Mouse (Mus musculus) adrenal gland, postnatal 25 days (tissue): ENCODE data around the gene 2510002D24Rik. TPM values are rescaled to one million over a fixed set of nuclear protein-coding genes. Genes with fewer than 3 reads are reported as not detected.

ENCODE experiments used
- DNase-seq: peaks from one replicate; pipeline ENCODE4 v3.0.0; 2021; ENCODE audit warnings: mixed read lengths
- long read RNA-seq: library from polyadenylated mRNA; stranded (forward); transcript quantifications from one replicate; pipeline ENCODE4 v2.0.0, GENCODE M21; 2021
- total RNA-seq: library from RNA; stranded (reverse); gene quantifications from 2 replicates; pipeline ENCODE4 v1.2.3, GENCODE M21; 2021

The 2510002D24Rik gene
- total RNA-seq: 15.5 and 24.3 TPM in 2 replicates
- long read RNA-seq, transcript 2510002D24Rik-201 (3 exons, 1,281 nt): major isoform, 13 of 25 reads
- long read RNA-seq, transcript 2510002D24Rik-203 (2 exons, 930 nt): minor isoform, 11 of 25 reads
- long read RNA-seq, partial matches to known transcripts: 0 of 25 reads
- long read RNA-seq, other reads (novel, unspliced or antisense): 1 of 25 reads

DNA sequence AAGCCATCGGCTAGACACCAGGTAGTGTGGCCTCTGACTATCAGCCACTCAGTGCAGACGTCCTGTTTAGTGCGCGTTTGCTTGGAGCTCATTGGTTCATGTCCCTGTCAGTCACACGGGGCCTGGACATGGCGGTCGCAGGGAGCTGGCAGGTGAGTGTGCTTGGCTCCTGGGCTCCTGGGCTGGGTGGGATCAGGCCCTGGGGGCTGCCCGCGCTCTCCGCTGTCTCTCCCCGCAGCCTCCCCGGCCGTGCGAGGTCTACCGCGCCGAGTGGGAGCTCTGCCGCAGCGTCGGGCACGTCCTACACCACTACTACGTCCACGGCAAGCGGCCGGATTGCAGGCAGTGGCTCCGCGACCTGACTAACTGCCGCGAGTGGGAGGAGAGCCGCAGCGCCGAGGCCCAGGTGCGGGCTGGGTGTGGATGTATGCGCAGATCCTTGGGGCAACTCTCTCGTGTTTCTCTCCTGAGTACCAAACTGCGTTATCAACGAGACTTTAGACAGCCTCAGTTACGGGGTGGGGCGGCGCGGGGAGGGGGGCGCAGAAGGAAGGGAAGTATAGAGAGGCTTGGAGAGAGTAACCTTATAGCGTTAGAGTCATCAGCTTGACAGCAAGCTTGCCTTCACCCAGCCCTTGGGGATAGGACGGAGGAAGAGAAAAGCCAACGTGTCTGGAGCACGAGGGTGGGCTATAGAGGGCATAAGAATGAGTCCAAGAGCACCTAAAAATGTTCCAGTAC, at the start of gene 2510002D24Rik, which contains the start of gene Gm28539:
Gene 2510002D24Rik, plus strand, starts transcription at position 111 of the 741 bp plus-strand sequence.
Gene Gm28539, plus strand, starts transcription at position 117 of the 741 bp plus-strand sequence.
- DNase-seq: peak; percentile 92

DNA sequence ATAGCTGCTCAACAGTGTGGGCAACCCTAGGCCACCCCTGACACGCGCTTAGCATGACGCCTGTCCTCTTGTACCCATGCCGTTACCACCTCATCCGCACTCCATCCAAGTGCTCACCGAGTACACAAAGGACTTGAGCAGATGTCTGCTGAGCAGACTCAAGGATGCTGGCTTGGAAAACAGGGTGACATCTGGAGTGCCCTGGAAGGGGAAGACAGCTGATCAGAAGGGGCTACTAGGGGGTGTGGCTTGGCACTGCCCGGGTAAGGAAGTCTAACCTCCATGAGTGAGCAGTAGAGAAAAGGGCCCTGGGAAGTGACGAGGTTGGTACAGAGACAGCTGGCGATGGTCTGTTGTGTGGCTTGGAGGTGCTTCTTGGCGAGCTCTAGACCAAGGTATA, 49.7 kb upstream of the 2510002D24Rik start:
- DNase-seq: no peak

DNA sequence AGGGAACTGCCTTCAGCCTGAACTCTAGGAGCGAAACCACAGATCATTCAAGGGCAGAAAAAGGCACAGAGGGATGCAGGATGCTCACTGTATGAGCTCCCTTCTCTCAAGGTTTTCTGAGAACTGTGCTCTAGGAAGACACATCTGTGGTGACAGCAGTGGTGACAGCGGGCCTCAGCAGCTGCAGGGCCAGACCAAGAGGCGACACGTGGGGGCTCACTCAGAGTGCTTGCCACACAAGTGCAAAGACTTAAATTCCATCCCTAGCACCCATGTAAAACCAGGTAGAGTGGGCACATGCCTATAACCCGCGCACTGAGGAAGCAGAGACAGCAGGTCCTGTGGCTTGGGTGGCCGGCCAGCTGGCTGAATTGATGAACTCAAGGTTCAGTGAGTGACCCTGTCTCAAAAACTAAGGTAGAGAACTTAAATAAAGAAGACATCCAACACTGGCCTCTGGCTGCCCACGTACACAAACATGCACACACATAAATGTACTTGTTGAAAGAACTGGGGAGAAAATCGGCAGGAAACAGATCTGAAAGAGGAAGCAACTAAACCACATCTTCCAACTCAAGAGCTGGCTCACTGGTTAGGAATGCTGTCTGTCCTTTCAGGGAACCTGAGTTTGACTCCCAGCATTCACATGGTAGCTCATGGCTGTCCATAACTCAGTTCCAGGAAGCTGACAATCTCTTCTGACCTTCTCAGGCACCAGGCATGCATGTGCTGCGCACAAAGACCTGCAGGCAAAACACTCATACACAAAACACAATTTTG, 47.6 kb upstream of the 2510002D24Rik start:
- DNase-seq: no peak

DNA sequence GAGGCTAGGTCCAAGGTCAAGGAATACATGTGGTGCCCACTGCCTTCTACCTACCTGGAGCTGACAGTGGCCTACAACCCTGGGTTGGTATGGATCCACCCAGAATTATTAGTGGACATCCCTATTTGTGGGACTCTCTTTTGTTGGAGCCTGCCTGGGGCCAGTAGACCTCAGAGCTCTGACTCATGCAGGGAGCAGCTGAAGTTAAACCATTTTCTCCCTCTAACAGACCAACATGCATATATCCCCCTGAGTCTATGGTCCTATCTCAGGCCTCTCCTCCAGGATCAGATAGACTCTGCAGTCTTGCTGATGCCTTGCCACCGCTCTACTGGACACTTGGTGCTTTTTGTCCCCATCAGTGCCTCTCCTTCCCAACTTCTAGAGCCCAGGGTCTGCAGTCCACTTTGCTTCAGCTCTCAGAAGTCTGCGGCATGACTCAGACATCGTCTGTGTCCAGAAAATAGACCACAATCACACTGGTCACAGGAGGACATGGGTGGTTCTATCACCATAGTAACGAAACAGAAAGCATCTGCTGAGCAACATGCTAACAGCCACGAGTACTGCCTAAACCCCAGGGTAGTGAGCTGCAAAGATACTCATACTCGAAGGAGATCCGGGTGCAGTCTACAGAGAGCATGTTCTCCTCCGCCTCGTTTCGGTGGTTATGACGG, 41.0 kb upstream of the 2510002D24Rik start:
- DNase-seq: no peak

DNA sequence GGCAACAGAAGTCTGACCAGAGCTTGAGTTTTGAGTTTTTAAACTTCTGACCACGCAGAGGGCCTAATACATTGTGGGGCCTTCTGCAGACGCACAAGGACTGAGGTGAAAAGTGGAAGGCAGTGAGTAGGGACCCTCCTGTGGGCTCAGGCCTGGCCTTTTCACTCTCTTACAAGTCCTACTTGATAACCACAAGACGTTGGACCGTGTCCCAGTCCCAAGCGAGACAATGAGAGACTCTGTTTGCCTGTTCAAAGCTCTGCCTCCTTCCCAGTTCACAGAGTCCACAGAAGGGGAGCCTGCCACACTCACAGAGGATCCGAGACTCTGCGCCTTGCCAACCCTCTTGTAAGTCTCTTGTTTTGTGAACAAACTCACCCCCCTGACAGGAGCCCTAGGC, 39.7 kb upstream of the 2510002D24Rik start:
- no peak for DNase-seq

DNA sequence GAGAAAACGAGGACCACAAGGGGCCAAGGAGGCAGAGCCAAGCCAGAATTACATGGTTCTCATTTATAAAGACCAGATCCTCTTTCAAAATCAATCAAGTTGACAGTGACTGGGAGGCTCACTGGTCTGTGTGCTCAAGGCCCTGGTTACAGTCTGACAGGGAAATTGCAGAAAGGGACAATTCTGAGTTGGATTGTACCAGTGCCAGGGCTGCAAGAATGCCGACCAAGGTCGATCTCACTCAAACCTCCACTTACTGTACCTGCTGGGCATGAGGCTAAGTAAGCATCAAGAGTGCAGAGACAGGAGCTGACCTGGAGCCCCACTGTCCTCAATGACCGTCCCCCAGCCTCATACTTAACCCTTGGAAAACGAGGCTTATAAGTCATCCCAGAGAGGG, 38.2 kb upstream of the 2510002D24Rik start:
- DNase-seq: no peak

DNA sequence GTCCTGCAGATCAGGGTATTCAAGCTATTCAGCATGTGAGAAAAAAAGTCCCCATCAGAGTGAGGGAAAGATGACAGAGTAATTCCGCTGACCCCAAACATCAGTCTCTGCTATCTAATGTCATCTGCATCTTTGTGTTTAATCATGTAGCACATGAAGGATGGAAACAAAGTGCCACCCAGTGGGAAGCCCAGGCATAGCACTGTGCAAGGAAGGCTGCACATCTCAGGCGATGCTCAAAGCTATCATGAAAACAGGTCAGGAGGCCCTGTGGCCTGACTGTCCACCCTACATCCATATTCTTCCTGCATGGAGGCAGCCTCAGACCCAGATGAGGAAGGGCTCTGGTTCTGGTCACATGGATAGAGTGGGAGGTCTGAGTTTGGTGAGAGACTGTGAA, 37.5 kb upstream of the 2510002D24Rik start:
- DNase-seq: peak; percentile 44

DNA sequence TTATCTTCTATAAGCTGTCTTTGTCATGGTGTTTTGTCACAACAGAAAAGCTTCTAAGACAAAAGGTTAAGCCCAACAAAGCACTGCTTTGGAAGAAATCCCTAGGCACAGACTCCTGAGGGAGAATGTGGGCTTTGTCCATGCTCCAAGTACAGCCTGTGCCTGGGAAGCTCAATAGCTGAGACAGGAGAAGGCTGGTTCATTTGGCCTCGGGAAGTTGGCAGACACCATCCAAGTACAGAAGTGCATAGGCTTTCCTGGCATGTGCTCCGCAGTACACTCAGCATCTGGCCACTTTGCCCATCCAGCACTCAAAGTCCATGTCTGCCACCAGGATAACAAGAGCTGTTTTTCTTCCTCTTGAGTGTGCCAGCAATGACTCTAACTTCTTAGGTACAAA, 30.6 kb upstream of the 2510002D24Rik start:
- peak; percentile 35 for DNase-seq

DNA sequence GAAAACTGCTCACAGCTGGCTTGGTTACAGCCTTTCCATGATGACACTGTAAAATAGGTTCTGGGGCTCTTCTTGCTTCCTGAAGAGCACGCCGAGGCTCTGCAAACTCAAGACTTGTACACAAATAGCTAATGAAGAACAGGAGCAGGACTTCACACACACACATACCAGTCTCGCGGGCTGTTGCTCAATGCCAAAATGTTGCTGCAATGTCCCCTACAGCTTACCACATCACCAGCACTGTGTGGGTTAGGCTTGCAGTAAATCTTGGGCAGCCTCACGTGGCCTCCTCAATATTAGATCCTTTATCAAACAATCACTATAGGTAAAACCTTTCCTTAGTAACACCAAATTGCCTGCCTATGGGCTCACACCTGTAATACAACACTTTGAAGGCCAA, 27.4 kb upstream of the 2510002D24Rik start:
- DNase-seq: no peak

DNA sequence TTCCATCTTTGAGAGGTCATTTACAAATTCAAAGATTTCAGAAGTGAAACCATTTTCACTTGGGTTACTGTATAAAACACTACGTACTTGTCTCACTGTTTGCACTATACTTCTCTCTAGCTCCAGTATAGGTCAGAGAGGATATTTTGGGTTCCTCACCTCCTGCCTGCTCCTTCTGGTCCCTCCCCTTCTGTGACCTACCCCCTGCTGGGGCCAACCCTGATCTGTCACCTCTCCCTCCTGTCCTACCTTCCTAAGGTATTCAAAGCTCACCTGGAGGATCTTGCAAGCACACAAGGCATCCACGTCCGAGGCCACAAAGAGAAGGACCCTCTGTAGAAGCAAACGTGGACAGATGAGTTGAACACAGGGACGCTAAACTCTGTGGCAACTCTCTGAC, 25.3 kb upstream of the 2510002D24Rik start:
- no peak for DNase-seq

DNA sequence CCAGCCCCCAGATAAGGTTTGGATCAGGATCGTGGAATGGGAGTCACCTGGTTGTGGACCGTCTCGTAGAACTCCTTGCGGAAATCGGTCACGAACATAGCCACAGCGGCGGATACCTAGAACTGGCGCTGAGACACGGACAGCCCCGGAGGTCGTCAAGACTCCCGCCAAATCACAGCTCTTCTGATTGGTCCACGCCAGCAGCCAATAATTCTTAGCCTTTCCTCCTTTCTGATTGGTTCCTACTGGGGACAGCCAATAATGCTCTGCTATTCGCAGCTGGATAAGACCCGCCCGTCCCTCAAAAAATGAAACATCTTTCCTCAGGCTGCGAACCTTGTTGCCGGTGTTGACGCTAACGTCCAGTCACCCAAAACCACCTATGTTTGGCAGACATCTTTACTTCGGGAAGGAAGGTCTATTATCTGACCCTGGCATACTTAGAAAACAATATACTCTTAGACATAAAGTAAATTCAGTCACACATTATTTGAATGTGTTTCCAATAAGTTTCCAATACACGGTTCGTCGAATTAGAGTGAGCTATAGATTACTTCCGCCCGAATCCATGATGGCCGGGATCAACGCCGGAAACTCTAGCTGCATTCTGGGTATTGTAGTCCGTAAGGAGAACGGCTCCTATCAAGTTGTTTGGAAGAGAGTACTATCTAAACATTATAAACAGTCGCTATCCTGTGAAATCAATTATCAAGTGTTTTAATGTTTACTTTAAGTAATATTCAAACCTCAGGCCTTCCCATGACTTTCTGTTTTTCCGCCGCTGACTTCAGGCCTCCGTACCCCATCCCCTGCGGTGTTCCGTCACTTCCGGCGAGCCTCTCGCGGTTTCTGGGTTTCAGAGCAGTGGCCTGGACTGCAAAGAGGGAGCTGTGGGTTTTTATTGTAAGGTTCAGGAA, 24.7 kb upstream of the 2510002D24Rik start, which contains the start of the genes Ufd1 and Cdc45:
Gene Ufd1, plus strand, starts transcription at position 312 of the 917 bp plus-strand sequence.
Gene Cdc45, minus strand, starts transcription at position 520 of the 917 bp plus-strand sequence.
- peak; percentile 86 for DNase-seq

DNA sequence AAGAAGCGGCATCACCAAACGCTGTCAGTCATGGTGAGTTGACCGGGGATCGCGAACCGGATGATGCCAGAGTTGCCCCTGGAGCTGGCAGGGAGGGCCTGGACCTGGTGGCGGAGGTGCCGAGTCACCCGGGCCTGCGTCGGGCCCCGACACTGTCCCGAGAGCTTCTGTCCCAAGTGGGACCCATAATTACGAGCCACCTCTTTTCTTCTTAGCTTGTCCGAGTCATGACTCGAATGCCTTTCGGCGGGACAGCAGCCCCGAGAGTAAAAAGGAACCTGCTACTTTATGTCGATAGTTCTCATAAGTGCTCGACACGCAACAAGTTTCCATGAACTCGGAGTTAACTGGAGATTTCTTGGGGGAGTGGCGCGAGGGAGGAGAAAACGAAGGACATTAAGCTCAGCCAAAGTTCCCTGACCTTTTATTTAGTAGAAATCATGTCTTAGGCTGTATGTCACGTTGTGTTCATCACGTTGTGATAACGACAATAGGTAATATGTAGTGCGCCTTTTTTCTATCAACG, 23.9 kb upstream of the 2510002D24Rik start:
- no peak for DNase-seq

DNA sequence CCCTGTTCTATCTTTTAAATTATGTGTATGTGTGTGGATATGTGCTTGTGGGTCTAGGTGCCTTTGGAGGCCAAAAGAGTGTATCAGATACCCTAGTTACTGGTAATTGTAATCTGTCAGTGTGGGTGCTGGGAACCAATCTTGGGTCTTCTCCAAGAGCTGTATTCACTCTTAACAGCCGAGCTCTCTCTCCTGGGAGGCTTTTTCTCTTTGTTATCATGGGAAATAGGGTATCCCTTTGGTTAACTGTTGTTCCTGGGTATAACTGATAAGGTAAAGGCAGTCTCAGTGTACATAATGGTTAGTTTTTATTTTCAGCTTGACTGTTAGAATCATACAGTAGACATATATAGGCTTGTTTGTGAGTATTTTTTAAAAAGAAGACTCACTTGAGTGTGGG, 14.0 kb upstream of the 2510002D24Rik start:
- no peak for DNase-seq

DNA sequence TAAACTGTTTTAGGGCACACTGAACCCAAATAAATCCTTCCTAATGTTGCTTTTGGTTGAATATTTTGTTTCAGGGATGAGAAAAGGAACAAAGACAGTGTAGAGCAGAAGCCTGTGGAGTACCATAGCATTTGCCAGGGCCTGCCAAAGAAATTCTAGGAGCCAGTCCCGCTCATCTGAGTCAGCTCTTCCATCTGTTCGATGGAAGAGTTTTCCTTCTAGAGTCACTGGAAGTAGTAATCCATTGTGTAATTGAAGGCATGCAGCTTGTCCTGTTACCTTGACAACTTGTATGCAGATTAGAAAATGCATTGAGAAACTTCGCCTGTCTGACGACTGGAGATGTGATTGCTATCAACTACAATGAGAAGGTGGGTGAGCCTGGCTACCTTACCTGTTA, 13.5 kb upstream of the 2510002D24Rik start:
- DNase-seq: no peak

DNA sequence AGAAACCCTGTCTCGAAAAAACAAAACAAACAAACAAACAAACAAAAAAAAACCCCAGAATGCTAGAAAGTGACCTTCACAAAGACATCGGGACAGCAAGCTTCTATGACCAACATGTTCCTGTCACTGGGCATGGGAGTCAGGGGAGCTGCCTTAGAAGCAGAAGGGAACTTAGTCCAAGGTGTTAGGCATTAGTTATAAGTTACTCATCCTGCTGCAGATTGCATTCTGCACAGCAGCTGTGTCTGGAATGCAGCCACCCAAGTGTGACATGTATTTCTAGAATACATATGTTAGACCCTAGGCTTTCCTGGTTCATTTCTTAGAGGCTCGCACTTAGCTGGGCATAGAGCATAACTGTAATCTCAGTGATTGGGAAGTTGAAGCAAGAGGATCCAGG, 7.7 kb upstream of the 2510002D24Rik start:
- no peak for DNase-seq

DNA sequence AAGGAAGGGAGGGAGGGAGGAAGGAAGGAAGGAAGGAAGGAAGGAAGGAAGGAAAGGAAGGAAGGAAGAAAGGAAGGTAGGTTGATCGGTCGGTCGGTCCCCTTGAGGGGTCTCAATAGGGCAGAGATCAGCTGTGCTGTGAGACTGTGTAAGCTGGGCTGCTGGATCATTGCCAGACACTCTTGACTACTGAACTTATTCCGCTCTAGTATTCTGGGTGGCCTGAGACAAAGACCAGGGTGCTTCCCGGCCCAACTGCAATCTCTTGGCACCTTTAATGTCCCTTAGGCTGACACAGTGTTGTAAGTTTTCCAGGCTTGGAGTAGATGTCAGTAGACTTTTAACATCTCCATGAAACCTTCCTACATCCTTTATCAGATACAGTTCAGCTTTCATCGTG, 7.3 kb upstream of the 2510002D24Rik start:
- DNase-seq: no peak

DNA sequence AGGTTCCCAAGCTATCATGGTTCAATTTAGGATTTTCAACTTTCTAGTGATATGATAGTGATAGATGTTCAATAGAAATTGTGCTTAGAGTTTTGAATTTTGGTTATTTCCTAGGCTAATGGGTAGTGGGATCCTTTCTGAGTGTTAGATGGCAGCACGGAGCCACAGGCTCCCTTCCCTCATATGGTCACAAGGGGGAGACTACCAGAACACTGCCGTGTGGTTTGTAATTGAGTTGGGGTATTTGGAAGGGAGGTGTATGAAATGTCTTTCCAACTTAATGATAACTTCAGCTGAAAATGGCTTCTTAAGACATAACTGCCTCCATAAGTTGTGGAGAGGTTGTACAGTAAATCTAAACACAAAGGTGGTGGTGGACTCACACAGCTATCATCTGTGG, 2.9 kb upstream of the 2510002D24Rik start:
- DNase-seq: no peak

DNA sequence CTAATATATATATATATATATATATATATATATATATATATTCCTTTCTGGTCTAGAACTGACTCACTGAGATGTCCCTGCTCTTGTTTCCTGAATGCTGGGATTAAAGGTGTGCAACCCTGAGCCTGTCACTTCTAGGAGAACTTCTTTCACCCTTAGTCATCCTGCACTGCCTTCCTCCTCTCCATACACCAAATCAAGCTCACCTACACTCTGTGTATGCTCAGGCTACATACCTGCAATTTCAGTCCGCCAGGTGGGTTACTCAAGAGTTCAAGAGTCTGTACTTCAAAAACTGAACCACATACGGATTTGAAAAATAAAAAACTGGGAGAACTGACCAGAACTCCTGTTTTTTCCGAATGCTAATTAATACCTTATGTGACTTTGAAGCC, 308 bp upstream of the 2510002D24Rik start:
- no peak for DNase-seq

DNA sequence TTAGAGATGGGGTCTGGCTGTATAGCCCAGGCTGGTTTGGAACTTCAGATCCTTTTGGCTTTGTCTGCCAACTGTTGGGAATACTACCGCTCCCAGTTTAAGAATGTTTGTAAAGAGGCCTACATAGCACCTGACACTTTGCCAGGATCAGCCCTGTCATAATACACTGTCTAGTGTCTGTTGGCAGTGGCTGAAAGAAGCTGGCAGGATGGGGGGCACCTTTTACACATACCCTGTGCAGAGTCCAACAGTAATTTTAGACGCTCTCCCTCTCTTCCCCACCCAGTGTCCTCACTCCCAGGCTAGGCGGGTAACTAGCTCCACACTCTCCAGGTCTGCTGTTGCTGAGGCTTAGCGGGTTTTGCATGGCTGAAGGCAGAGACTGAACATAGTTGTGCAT, 2.0 kb downstream of the 2510002D24Rik start:
- DNase-seq: no peak

DNA sequence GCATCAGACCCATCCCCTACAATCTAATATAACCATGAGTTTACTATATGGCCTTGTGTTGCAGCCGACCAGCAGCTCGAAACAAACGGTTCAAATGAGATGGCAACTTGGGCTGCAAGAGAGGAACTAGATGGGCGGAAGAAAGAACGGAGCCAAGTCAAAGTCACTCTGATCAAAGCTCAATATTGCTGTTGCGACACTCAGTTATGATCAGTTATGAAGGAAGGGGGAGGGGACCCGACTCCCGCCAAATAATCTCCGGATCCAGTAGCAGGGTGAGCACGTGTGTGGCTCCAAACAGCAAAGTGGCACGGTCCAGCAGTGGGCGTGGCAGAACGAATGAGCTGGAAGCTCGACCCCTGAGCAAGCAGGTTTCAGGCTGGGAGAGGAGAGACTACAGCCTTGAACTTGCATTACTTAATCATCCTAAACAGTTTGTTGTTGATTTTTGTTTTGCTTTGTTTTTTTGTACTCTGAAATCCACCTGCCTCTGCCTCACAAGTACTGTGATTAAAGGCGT, 10.0 kb downstream of the 2510002D24Rik start:
- DNase-seq: no peak
